Mouse (Mus musculus) embryonic stem cell, embryonic (primary cell): ENCODE measurements at regions not wholly inside any gene's neighbourhood (a gene's known extent, or its start where the extent isn't known, plus 50 kb on each side); places are given as distances from the start of the nearest gene placed in this dataset.
"Not testable (repeated sequence)": the region's sequence is repeated elsewhere in the genome, so short reads cannot be mapped to it uniquely, and the experiment has no call there.

Experiments
- CTCF ChIA-PET, 4 experiments: fragments of 300-600 bp in 2 of 4; fragments of 350-600 bp in 2 of 4; sonication (Branson Sonifier 250); formaldehyde crosslinking; loops; one replicate each; lab custom pipeline; 2022; ENCODE audit warnings: inconsistent platforms in 2 of 4; lab: Charles Lee
- POLR2A ChIA-PET, 4 experiments: fragments of 300-600 bp in 2 of 4; fragments of 350-600 bp in 2 of 4; sonication (Branson Sonifier 250); formaldehyde crosslinking; loops; one replicate each; lab custom pipeline; 2022; ENCODE audit warnings: antibody characterized with exemption in 4 of 4, inconsistent platforms in 1 of 4; lab: Charles Lee

DNA sequence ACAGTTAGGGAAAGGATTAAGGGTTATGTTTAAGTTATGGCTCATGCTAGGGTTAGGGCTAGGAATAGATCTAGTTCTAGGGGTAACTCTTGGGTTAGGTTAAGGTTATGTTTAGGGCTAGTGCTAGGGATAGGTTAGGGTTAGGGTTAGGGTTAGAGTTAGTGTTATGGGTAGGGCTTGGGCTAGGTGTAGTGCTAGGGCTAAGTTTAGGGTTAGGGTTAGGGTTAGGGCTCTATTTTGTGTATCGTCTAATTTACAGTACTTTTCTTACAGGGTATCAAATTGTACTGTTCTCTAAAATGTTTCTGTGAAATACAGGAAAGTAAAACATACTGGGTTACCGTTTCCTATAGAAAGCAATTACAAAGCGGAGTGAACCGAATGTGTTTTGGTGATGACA lies 64.8 kb downstream of the Ptchd3 start:
- POLR2A ChIA-PET = interaction anchor here in 1 of 4 experiments (0.6 kb wide), 1 partner anchor 9 kb away, joined by 3 read pairs; no protein-coding TSS in a partner anchor
- CTCF ChIA-PET = no interaction called here

- ChIA-PET CTCF (interaction anchor here in 2 of 4 experiments (0.6 to 0.7 kb wide), 2 partner anchors 17 to 47 kb away, joined by 3 to 7 read pairs; no protein-coding TSS in a partner anchor), POLR2A (interaction anchor here in 2 of 4 experiments (0.7 to 6.5 kb wide), 10 partner anchors 10 to 544 kb away, joined by 3 to 41 read pairs (median 7); no protein-coding TSS in a partner anchor)
Observed at GRCm38 (mm10) chr11:121904393-121904792, 74.3 kb downstream of the Ptchd3 start.

DNA sequence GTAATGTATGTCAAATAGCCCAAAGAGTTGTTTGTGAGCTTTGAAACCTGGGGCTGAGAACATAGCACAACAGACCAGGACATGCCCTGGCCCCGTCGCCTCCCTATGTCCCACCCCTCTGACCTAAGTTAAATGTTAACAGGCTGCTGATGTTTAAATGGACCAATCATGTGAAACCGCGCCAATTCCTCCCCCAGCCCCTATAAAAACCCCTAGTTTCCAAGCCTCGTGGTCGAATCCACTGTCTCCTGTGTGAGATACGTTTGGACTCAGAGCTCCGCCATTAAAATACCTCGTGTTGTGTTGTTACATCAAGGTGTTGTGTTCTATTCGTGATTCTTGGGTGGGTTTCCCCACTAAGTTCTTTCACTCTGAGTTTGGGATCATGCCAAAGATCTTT lies 94.6 kb downstream of the Ptchd3 start:
- CTCF ChIA-PET = not testable (repeated sequence)

DNA sequence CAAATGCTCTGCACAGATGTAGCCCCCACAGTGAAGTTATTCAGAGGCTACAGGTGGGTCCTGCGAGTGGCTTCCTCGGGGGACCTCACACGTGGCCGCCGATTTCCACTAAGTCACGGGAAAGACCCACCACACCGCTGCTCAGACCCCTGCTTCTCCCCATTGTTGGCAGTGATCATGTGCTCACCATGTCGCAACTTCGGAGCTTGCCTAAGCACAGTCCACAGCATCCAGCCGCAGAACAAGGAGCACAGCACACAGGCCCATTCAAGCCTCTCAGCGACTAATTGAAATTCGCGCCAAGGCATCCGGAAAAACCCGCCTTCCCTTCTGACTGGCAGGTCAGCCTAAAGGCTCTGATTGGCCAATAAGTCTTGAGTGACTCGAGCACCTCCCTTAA lies 95.0 kb downstream of the Ptchd3 start:
- POLR2A ChIA-PET = interaction anchor here in 3 of 4 experiments (0.9 to 2.3 kb wide), 27 partner anchors 10 to 1693 kb away, joined by 3 to 21 read pairs (median 5); partner anchors contain the start of genes B3gntl1 (in 1 of the 3), Bahcc1 (in 1 of the 3) and Ptchd3 (in 1 of the 3)
- CTCF ChIA-PET = not testable (repeated sequence)

More for the DNA sequence above, 94.6 kb downstream of the Ptchd3 start:
- POLR2A ChIA-PET = interaction anchor here in 3 of 4 experiments (0.9 to 2.3 kb wide), 27 partner anchors 10 to 1692 kb away, joined by 3 to 21 read pairs (median 5); partner anchors contain the start of genes B3gntl1 (in 1 of the 3), Bahcc1 (in 1 of the 3) and Ptchd3 (in 1 of the 3)

- ChIA-PET CTCF (interaction anchor here in 1 of 4 experiments (0.5 kb wide), 1 partner anchor 47 kb away, joined by 3 read pairs; no protein-coding TSS in a partner anchor), POLR2A (interaction anchor here in 3 of 4 experiments (0.8 to 3.1 kb wide), 14 partner anchors 10 to 279 kb away, joined by 3 to 21 read pairs (median 5); partner anchors contain the start of gene B3gntl1 (in 1 of the 3))
Observed at GRCm38 (mm10) chr11:121951726-121952125, 121.7 kb downstream of the Ptchd3 start.

- POLR2A ChIA-PET = interaction anchor here in 2 of 4 experiments (1.2 to 2.2 kb wide), 2 partner anchors 32 kb away, joined by 6 read pairs; no protein-coding TSS in a partner anchor
- CTCF ChIA-PET = not testable (repeated sequence)
Observed at GRCm38 (mm10) chr11:121956367-121957235, 126.6 kb downstream of the Ptchd3 start.

DNA sequence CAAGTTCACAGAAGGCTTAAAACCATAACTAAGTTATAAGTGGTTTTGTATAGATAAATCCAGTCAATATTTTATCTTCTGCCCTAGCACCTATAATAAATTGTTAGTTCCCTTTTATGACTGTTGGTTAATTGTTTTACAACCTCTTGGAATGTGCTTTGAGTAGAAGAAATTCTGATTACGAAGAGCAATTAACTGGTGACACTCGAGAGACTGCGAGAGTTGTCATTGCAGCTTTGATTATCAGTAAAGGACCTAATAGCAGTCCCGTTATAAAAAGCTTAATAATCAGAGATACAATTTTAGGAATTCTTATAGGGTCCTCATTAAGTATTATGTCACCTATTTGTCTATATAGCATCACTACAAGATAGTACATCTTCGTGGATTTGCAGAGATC lies 128.7 kb downstream of the Ptchd3 start:
- POLR2A ChIA-PET = not testable (repeated sequence)

GRCm38 (mm10) chr11:121964111-121964510 lies 134.1 kb downstream of the Ptchd3 start:
- CTCF ChIA-PET = not testable (repeated sequence)
- POLR2A ChIA-PET = interaction anchor here in 1 of 4 experiments (1.0 to 1.1 kb wide), 2 partner anchors 12 to 116 kb away, joined by 3 read pairs; no protein-coding TSS in a partner anchor

More for the DNA sequence above, 128.7 kb downstream of the Ptchd3 start:
- CTCF ChIA-PET = not testable (repeated sequence)

GRCm38 (mm10) chr11:121965911-121966310 lies 135.9 kb downstream of the Ptchd3 start:
- POLR2A ChIA-PET = not testable (repeated sequence)

More at GRCm38 (mm10) chr11:121965911-121966310, 135.9 kb downstream of the Ptchd3 start:
- CTCF ChIA-PET = not testable (repeated sequence)
